Mouse (Mus musculus): Measurements from ENCODE around the gene Gm10337.

The Gm10337 gene

DNA sequence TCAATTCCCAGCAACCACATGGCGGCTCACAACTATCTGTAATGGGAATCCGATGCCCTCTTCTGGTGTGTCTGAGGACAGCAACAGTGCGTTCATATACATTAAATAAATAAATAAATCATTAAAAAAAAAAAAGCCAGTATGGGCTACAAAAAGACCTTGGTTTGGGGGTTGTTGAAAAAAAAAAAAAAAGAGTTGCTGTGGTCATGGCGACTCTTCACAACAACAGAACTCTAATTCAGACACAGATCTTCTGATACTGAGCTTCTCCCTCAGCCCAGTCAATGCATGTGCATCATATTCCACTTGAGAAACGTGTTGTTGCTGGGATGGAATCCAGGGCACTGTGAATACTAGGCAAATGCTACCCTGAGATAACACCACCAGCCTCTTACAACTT lies 49.1 kb downstream of the Gm10337 start:
- no peak for DNase-seq (ENCODE audit: low read depth, low spot score)

All from retina, postnatal 7 days (tissue).